In genomic region chr2:110042861-110043760, GRCm38 (mm10) we compare ENCODE assay signal across 23 mouse cellular contexts. TPM values are rescaled to one million over a fixed set of nuclear protein-coding genes. Genes with fewer than 3 reads are reported as not detected.
A peak's percentile ranks its signal among the peaks of the same experiment; 100 is the strongest.
DNase-seq lines count a peak whose midpoint lies in the region; ATAC-seq and TF ChIP-seq lines count a peak whose summit lies in the region.
"Had no signal": no experiment of that assay in that cellular context is flagged by ENCODE, and none has a peak within 500 bp of the region (broad histone marks: within the 10 kb centered on the region; RNA-seq: fewer than 3 reads in every experiment).

No protein-coding gene starts in this region.

- TF ChIP-seq EP300 in heart, adult 2 months (IDR thresholded peaks at IDR 0.05; ENCODE audit: insufficient read depth, low read depth, low read length) = no peak
- TF ChIP-seq EP300 in heart, postnatal 0 days (IDR thresholded peaks at IDR 0.05; ENCODE audit: low read depth) = no peak

- H3K4me1 ChIP-seq in heart, embryonic 10.5 days = peaks cover 18% of the 10 kb centered on the region; the same call in 1 of the 2 replicates
- H3K4me1 ChIP-seq in heart, adult 2 months (ENCODE audit: control insufficient read depth, insufficient read depth, low read length) = no peaks in the 10 kb centered on the region
- H3K4me1 ChIP-seq in heart, postnatal 0 days (ENCODE audit: control insufficient read depth, insufficient read depth) = 0 out of 2 replicates have a peak, but pooled peaks cover 5% of the 10 kb centered on the region
- no peaks in the 10 kb centered on the region for H3K4me1 ChIP-seq in kidney, postnatal 0 days (replicated peaks; ENCODE audit: insufficient read depth, low read length)
- H3K4me1 ChIP-seq: liver, embryonic 13.5 days; megakaryocyte, embryonic 14.5 days had no signal

- no peak overlapping the region for H3K9ac ChIP-seq in heart, adult 2 months (ENCODE audit: low read depth, low read length)
- H3K9ac ChIP-seq in heart, postnatal 0 days (replicated peaks; ENCODE audit: low read depth, low read length) = no peak overlapping the region
- H3K9ac ChIP-seq in kidney, postnatal 0 days (ENCODE audit: low read depth, low read length) = no peak overlapping the region
- H3K9ac ChIP-seq: forebrain, postnatal 0 days; hindbrain, embryonic 14.5 days; liver, embryonic 13.5 days had no signal

- H3K4me2 ChIP-seq in heart, postnatal 0 days (ENCODE audit: low read depth, low read length) = no peak overlapping the region
- no peak overlapping the region for H3K4me2 ChIP-seq in kidney, postnatal 0 days (ENCODE audit: low read length)
- H3K4me2 ChIP-seq: hindbrain, embryonic 14.5 days; liver, embryonic 13.5 days had no signal

- H3K9me3 ChIP-seq in heart, embryonic 10.5 days = no peaks in the 10 kb centered on the region
- no peaks in the 10 kb centered on the region for H3K9me3 ChIP-seq in heart, postnatal 0 days (replicated peaks; ENCODE audit: control insufficient read depth, low read length)
- H3K9me3 ChIP-seq in kidney, postnatal 0 days (replicated peaks; ENCODE audit: low read length) = no peaks in the 10 kb centered on the region
- H3K9me3 ChIP-seq: liver, embryonic 13.5 days; megakaryocyte, embryonic 14.5 days had no signal

- no peaks in the 10 kb centered on the region for H3K27me3 ChIP-seq in heart, embryonic 10.5 days (ENCODE audit: insufficient read depth, poor library complexity, severe bottlenecking)
- H3K27me3 ChIP-seq in heart, adult 2 months (ENCODE audit: control insufficient read depth, insufficient read depth, low read length) = no peaks in the 10 kb centered on the region
- H3K27me3 ChIP-seq in heart, postnatal 0 days (ENCODE audit: control insufficient read depth, insufficient read depth, low read length) = no peaks in the 10 kb centered on the region
- H3K27me3 ChIP-seq in kidney, postnatal 0 days (ENCODE audit: insufficient read depth, low read length) = no peaks in the 10 kb centered on the region
- H3K27me3 ChIP-seq: liver, embryonic 13.5 days; megakaryocyte, embryonic 14.5 days had no signal

- no peak for TF ChIP-seq POLR2A in heart, adult 2 months (IDR thresholded peaks at IDR 0.05; ENCODE audit: insufficient read depth, low read depth, low read length)

- H3K36me3 ChIP-seq in heart, embryonic 10.5 days = no peaks in the 10 kb centered on the region
- H3K36me3 ChIP-seq in heart, adult 2 months (ENCODE audit: control insufficient read depth, insufficient read depth, low read length) = no peaks in the 10 kb centered on the region; the same call in 1 of the 2 replicates
- H3K36me3 ChIP-seq in heart, postnatal 0 days (replicated peaks; ENCODE audit: control insufficient read depth, insufficient read depth, low read length) = no peaks in the 10 kb centered on the region
- H3K36me3 ChIP-seq in kidney, postnatal 0 days (ENCODE audit: insufficient read depth, low read length) = no peaks in the 10 kb centered on the region

- H3K27ac ChIP-seq in heart, embryonic 10.5 days = 0 out of 2 replicates have a peak overlapping the region, but pooled peaks have one; percentile 23
- no peak overlapping the region for H3K27ac ChIP-seq in heart, adult 2 months
- peak overlapping the region; percentile 61 for H3K27ac ChIP-seq in heart, postnatal 0 days (ENCODE audit: low read depth)
- H3K27ac ChIP-seq in kidney, postnatal 0 days = no peak overlapping the region
- H3K27ac ChIP-seq: hindbrain, embryonic 14.5 days; left cerebral cortex, adult 2 months; liver, embryonic 13.5 days had no signal

- DNase-seq in heart, embryonic 10.5 days (ENCODE audit: low spot score) = peak; percentile 78
- DNase-seq in heart, adult 2 months = no peak
- DNase-seq in heart, postnatal 0 days (ENCODE audit: low spot score) = peak; percentile 36
- DNase-seq in heart, adult 8-10 months (ENCODE audit: low spot score) = no peak
- no peak for DNase-seq in kidney, postnatal 0 days (ENCODE audit: low spot score)
- DNase-seq in kidney, postnatal 25 days = no peak
- peak; percentile 10 for DNase-seq in fibroblast of lung, adult 2 months (ENCODE audit: low read depth)
- DNase-seq in layer of hippocampus, adult 11-12 months (ENCODE audit: low spot score) = no peak
- DNase-seq: adrenal gland, postnatal 36 days; cerebellum, adult 9-10 months; forebrain, postnatal 0 days; gastrocnemius, postnatal 25 days; kidney, postnatal 36 days; liver, embryonic 13.5 days; lung, adult 2 months; lung, postnatal 36 days; thymus, adult 18-20 months; thymus, postnatal 4 days had no signal

- no peak for TF ChIP-seq CTCF in heart, adult 2 months (IDR thresholded peaks at IDR 0.05)
- TF ChIP-seq CTCF in heart, postnatal 0 days (IDR thresholded peaks at IDR 0.05; ENCODE audit: low read depth) = no peak
- TF ChIP-seq CTCF in kidney, postnatal 0 days (IDR thresholded peaks at IDR 0.05; ENCODE audit: low read depth) = no peak

- 55% methylated on average over 5 of the region's 5 CpGs for WGBS in heart, embryonic 10.5 days
- WGBS in heart, adult 2 months = 77% methylated on average over 5 of the region's 5 CpGs
- 47% methylated on average over 5 of the region's 5 CpGs for WGBS in heart, postnatal 0 days
- WGBS in kidney, postnatal 0 days = 61% methylated on average over 5 of the region's 5 CpGs

- no peaks in the 10 kb centered on the region for H3K79me2 ChIP-seq in heart, adult 2 months (replicated peaks; ENCODE audit: control insufficient read depth, insufficient read depth, low read length)

- ATAC-seq in heart, postnatal 0 days (ENCODE audit: insufficient read depth, low read depth) = peak; percentile 84
- ATAC-seq in kidney, postnatal 0 days (replicated peaks; ENCODE audit: low FRiP score, low read depth) = peak; percentile 36; the same call in 1 of the 2 replicates
- ATAC-seq: CD4-positive, CD25-positive, alpha-beta regulatory T cell, adult 4 months; forebrain, postnatal 0 days; inflammation-experienced regulatory T-cells, adult 6 months had no signal

- intact Hi-C loops in heart, adult 2 months (cut with DNase I) = no loop called here

- no peak overlapping the region for H3K4me3 ChIP-seq in heart, embryonic 10.5 days
- H3K4me3 ChIP-seq in heart, adult 2 months = no peak overlapping the region
- no peak overlapping the region for H3K4me3 ChIP-seq in heart, postnatal 0 days (ENCODE audit: low read depth, low read length)
- H3K4me3 ChIP-seq in kidney, postnatal 0 days (replicated peaks; ENCODE audit: low read depth, low read length) = no peak overlapping the region
- H3K4me3 ChIP-seq: left cerebral cortex, adult 2 months; liver, embryonic 13.5 days; megakaryocyte, embryonic 14.5 days had no signal

RNA-seq across cellular contexts. Expression of gene Ccdc34, which starts 25.5 kb away (rescaled TPM):
- 24.1 and 29.8 TPM in 2 replicates for polyA plus RNA-seq in heart, embryonic 10.5 days (2016; fragmentation: Nextera tagmentation; extraction: Ambion mirVana)
- 1 to 10 TPM; 4.1 to 4.6 TPM for total RNA-seq in heart, adult 2 months (2021)
- polyA plus RNA-seq in heart, adult 2 months (2012; rRNA removed) = 1.8 and 2.3 TPM in 2 replicates
- total RNA-seq in heart, postnatal 0 days (2014; rRNA removed; ENCODE audit: low replicate concordance) = 6.9 and 7.8 TPM in 2 replicates
- polyA plus RNA-seq in heart, postnatal 0 days (2015; fragmentation: Nextera tagmentation; extraction: Ambion mirVana) = 16.5 and 17.1 TPM in 2 replicates
- 1 to 10 TPM; 3.9 to 4.8 (median 4.5) TPM for total RNA-seq in heart, adult 8-10 months (2022)
- polyA plus RNA-seq in kidney, postnatal 0 days (2015; fragmentation: Nextera tagmentation; extraction: Ambion mirVana) = 42.7 and 45.1 TPM in 2 replicates

Comparison
In these comparisons a context has a peak if more than half of its experiments do, and no peak if none do; other contexts are left out.
1. DNase-seq: peak in heart, embryonic 10.5 days (single experiment), heart, postnatal 0 days (single experiment) and fibroblast of lung, adult 2 months (single experiment); none in heart, adult 2 months (0 of 2), heart, adult 8-10 months (single experiment), kidney, postnatal 0 days (single experiment), kidney, postnatal 25 days (0 of 2) and layer of hippocampus, adult 11-12 months (single experiment).
2. H3K27ac ChIP-seq: peak in heart, embryonic 10.5 days (single experiment) and heart, postnatal 0 days (single experiment); none in heart, adult 2 months (single experiment) and kidney, postnatal 0 days (single experiment).